Comparison of ENCODE assay signal across 12 mouse cellular contexts in the genomic region with DNA sequence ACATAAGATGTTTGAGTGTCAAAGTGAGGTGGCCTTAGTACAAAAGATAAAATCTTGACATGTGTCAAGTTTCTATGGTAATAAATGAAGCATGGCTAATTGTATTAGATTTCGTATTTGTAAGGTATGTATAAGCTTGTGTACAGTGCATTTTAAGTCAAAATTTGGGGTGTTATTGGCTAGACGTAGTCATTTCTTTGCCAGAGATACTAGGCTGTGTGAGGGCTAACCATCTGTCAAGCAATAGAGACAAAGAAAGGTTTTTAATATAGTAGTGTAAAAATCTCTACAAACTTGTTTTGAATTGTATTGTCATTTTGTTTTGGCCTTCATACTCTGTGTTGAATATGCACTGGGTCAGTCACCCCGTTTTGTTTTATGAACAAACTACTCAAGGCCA.
"Had no signal": no experiment of that assay in that cellular context is flagged by ENCODE, and none has a peak within 500 bp of the region (broad histone marks: within the 10 kb centered on the region; RNA-seq: fewer than 3 reads in every experiment).

No protein-coding gene starts in this region.

- H3K9ac ChIP-seq: limb, embryonic 12.5 days; liver, embryonic 15.5 days; midbrain, embryonic 13.5 days; stomach, embryonic 15.5 days had no signal

- DNase-seq: kidney, postnatal 25 days; liver; lung, adult 2 months; lung, postnatal 36 days; right cerebral cortex, postnatal 14 days; thymus, adult 2 months; thymus, postnatal 25 days had no signal

- H3K27me3 ChIP-seq: limb, embryonic 12.5 days; liver, embryonic 15.5 days; midbrain, embryonic 13.5 days; stomach, embryonic 15.5 days had no signal

- H3K4me1 ChIP-seq: stomach, embryonic 15.5 days had no signal

- H3K36me3 ChIP-seq: limb, embryonic 12.5 days; liver, embryonic 15.5 days; midbrain, embryonic 13.5 days; stomach, embryonic 15.5 days had no signal

- H3K9me3 ChIP-seq: limb, embryonic 12.5 days; liver, embryonic 15.5 days; midbrain, embryonic 13.5 days; stomach, embryonic 15.5 days had no signal

- H3K4me2 ChIP-seq: limb, embryonic 12.5 days; liver, embryonic 15.5 days; midbrain, embryonic 13.5 days; stomach, embryonic 15.5 days had no signal

- ATAC-seq: lung, postnatal 0 days; midbrain, embryonic 13.5 days had no signal

- H3K27ac ChIP-seq: limb, embryonic 12.5 days; liver, embryonic 15.5 days; midbrain, embryonic 13.5 days; stomach, embryonic 15.5 days had no signal

- H3K4me3 ChIP-seq: limb, embryonic 12.5 days; liver, embryonic 15.5 days; midbrain, embryonic 13.5 days; stomach, embryonic 15.5 days had no signal
